Mouse (Mus musculus) right cerebral cortex, postnatal 14 days (tissue): Measurements from ENCODE around the gene Ccnt1.
"Not testable (repeated sequence)": the region's sequence is repeated elsewhere in the genome, so short reads cannot be mapped to it uniquely, and the experiment has no call there.

Experiments used
- DNase-seq: peaks from one replicate; pipeline ENCODE4 v3.0.0; 2022

Ccnt1 gene

DNA sequence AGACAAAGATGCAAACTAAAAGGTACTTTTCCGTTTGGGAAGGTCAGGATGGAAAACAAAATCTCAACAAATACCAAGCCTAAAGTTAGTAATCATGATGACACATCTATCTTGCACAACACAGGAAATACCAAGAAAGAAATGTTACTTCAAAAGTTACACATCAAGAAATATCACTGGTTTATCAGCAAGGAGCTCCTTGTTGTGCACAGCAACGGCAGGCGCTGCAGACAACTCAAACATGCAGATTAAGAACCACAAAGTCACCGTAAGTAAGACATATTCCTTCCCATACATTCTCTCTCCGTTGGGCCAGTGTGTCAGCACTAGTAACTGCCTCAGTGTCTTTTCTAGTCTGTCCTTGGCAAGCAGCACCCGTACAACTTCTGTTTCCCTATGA lies 29.7 kb downstream of the Ccnt1 start:
- no peak for DNase-seq

DNA sequence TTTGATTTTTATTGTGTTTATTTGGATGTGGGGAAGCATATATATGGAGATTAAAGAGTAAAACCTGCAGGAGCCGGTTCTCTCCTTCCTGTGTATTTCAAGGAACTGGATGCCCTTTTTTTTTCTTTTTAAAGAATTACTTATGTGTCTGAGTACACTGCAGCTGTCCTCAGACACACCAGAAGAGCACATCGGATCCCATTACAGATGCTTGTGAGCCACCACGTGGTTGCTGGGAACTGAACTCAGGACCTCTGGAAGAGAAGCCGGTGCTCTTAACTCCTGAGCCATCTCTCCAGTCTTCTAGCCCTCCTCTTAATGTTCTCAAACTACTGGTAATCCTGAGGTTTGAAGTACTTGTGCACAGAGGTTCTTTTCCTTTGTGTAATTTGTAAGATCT lies 32.8 kb downstream of the Ccnt1 start:
- DNase-seq = no peak

DNA sequence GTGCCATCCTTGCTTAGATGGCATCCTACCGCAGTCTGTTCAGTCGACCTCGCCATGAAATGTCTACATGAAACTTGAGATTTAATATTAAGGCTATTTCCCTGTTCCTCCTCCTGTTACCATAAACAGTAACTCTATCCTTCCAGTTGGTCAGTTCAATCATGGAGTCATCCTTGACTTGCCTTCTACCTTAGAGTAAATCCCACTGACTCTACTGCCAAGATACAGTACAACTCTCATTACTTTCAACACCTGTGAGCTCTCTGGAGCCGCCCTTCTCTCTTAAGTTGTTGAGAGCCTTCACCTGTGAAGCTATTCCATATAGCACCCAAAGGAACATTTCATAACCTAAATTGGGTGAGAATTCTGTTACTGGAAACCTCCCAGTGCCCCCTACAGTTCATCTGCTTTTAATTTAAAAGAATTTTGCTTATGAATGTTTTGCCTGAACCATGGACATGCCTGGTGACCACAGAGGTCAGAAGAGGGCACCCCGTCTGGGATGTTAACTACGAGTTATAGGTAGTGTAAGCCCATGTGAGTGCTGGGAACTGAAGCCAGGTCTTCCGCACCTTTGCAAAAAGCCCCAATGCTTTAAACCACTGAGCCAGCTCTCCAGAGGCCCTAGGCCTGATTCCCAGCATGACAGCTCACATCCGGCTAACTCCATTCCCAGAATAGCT lies 33.8 kb downstream of the Ccnt1 start:
- DNase-seq = no peak

- DNase-seq = no peak
Measured at GRCm38 (mm10) chr15:98535921-98536320, 34.8 kb downstream of the Ccnt1 start.

DNA sequence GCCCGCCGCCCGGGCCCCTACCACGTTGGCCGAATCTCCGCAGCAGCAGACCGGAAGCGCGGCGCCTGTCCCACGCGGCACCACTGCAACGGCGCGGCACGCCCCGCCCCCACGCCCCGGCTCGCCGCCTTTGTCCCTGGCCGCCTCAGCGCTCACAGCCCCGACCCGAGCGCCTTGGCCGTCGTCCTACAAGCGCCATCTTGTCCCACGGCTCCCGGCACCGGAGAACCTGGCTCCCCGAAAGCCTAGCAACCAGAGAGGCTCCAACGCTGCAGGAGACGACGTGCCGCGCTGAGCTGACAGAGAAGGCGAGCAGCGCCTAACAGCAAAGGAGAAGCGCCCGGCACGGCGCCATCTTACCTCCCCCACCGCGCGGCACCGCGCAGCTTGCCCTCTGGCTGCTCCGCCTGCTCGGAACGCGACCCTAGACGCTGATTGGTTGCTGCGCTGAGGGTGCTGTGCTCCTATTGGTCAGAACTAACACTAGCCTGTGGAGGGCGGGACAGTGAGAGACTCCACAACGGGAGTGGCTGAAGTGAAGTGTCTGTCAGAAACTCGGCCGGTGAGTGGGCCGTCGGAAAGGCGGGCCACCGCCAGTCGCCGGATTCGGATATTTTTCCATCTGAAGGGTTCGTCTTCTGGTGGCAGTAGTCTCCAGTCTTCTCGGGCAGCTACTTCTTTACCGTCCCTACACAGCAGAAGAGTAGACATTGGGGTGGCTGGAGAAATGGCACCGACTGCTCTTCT lies 36.7 kb downstream of the Ccnt1 start, which contains the start of gene Kansl2:
Gene Kansl2, minus strand, starts transcription at position 384 of the 747 bp plus-strand sequence.
- DNase-seq = peak; percentile 96

DNA sequence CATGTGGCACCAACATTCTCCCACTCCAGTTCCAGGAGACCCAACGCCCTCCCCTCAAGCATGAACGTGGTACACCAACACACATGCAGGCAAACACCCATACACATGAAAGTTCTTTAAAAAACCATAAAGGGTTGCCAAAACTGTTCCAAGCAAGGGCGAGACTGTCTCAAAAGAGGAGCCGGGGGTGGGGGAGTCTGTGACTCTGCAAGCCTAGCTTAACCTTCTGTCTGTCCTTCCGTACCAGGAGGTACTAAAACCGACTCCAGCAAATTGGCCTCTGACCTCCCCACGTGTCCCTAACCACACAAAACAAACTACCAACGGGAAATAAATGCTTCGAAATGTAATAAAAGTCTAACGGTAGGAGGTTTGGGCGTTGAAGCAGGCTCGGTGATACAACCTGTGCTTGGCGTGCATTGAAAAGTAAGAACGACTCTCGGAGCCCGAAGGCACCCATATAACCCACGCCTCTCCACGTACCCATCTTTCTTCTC lies 37.6 kb downstream of the Ccnt1 start:
- DNase-seq = no peak

GRCm38 (mm10) chr15:98532281-98532680 lies 38.4 kb downstream of the Ccnt1 start:
- DNase-seq = no peak

GRCm38 (mm10) chr15:98528066-98528563 lies 42.6 kb downstream of the Ccnt1 start:
- DNase-seq = no peak

GRCm38 (mm10) chr15:98527056-98527771 lies 43.5 kb downstream of the Ccnt1 start:
- DNase-seq = no peak

- no peak for DNase-seq
Measured at GRCm38 (mm10) chr15:98526057-98526456, 44.7 kb downstream of the Ccnt1 start.

GRCm38 (mm10) chr15:98521245-98521644 lies 49.5 kb downstream of the Ccnt1 start:
- no peak for DNase-seq

- DNase-seq = peak; percentile 56
Measured at GRCm38 (mm10) chr15:98517380-98518355, 53.1 kb downstream of the Ccnt1 start.

DNA sequence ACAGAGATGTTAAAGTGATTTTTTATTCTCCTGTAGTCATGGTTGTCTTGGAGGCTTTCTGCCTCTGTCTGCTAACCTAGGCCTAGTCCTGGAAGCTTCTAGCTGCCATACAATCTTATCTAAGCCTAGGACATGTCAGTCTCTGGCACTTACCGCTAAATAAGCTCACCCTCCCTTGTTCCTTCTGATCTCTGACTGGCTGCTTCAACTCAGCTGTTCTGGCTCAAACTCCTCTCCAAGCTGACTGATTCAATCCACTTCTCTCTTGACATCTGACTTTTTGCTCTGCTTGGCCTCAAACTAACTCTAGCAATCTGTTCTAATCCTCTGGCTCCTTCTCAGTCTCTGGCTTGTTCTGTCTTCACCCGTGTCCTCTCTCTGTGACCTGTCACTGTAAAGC lies 55.9 kb downstream of the Ccnt1 start:
- DNase-seq = not testable (repeated sequence)

DNA sequence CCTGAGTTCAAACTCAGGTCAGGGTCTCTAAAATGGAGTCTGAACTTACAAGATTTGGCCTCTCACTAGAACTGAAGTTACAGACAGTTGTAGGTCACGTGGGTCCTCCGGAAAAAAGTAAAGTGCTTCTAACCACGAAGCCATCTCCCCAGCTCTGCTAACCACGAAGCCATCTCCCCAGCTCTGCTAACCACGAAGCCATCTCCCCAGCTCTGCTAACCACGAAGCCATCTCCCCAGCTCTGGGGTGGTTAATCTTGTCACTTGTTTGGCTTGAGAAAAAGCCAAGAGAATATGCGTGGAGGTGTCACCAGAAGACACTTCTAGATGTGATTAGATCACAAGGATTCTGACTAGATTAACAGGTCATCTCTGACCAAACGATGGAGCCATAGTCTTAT lies 56.6 kb downstream of the Ccnt1 start:
- DNase-seq = no peak

GRCm38 (mm10) chr15:98513676-98514075 lies 57.0 kb downstream of the Ccnt1 start:
- DNase-seq = not testable (repeated sequence)

DNA sequence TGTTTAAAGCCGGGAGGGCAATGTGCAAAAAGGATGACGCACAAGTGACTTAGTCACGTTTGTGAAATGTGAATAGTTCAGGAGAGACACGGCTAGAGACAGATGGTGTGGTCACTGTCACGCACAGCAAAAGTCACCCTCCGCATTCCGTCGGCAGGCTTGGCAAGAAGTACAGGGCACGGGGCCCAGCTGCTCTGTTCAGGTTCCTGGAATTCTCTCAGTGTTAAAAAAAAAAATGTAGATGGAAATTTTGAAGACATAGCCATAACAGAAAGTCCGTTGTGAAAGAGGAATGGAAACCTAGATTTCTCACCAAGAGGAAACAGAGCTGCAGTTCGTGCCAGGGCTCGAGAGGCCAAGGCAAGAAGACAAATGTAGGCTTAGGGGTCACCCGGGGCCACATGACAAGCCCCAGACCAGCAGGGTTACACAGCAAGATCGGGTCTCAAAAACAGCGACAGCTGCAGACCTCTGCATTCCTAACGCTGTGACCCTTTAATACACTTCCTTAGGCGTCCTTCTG lies 57.9 kb downstream of the Ccnt1 start:
- peak; percentile 51 for DNase-seq

DNA sequence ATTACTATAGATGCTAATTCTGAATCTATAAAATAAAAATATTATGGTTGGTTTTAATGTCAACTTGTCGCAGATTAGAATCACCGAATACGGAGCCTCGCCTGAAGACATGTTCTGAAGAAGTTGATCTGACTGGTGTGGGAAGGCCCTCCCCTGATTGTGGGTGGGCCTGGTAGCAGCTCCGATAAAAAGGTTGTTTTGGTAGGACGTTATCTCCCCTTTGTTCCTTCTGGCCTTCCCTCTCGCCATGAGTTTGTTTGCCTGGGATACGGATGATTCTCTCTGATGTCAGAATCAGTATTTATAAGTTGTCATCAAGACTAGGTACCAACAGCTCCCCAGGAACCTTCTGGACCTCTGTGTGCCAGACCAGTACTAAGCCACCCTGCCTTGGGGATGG lies 58.5 kb downstream of the Ccnt1 start:
- no peak for DNase-seq

DNA sequence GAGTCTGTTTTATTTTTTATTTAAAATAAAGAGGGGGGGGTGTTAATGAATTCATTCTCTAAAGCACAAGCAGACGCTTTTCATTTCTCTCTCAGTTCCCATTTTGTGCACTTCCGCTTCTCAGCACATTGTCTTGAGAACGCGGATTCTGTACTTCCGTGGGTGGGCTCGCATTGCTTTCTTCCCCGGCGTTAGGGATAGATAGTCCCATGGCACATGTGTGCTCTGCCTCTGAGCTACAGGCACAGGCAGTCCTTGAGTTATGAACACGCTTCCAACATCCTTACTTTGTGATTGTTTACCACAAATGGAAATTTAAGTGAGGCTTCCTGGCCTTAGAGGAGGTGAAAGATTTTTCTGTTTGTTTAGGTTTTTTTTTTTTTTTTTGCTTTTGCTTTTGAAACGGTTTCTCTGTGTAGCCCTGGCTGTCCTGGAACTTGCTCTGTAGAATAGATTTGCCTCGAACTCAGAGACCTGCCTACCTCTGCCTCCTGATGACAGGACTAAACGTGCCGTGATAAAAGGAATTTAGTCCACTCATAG lies 59.3 kb downstream of the Ccnt1 start:
- DNase-seq = no peak

GRCm38 (mm10) chr15:98510438-98511385 lies 60.0 kb downstream of the Ccnt1 start:
- DNase-seq = peak; percentile 79

DNA sequence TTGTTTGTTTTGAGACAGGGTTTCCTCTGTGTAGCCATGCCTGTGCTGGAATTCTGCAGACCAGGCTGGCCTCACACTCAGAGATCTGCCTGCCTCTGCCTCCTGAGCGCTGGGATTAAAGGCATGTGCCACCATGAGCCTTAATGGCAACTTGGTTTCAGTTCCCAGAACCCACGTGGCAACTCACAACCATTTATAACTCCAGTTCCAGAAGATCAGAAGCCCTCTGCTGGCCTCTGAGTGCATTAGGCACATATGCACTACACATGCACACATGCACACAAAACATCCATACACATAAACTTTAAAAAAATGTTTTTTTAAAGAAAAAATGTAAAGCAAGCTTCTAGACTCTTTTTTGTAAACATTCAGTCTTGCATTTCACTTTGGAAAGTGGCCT lies 61.3 kb downstream of the Ccnt1 start:
- DNase-seq = no peak
